Mouse (Mus musculus): Measurements from ENCODE around the gene Tshr.

Tshr gene

GRCm38 (mm10) chr12:91588670-91589541, 204.5 kb downstream of the Tshr start:
- peak; percentile 66 for DNase-seq

DNA sequence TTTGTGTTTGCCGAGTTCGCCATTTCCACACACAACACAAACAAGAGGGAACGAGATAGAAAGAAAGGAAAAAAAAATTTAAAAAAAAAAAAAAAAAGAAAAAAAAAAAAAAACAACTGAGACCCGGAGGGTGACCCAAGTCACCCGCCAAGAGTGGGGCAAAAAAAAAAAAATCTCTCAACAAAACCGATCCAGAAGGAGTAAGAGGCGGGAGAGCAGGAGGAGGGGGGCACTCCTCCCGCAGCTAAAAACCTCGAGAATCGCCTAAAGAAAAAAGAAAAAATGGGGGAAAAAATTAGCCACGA, 205.1 kb downstream of the Tshr start:
- DNase-seq, result no peak

DNA sequence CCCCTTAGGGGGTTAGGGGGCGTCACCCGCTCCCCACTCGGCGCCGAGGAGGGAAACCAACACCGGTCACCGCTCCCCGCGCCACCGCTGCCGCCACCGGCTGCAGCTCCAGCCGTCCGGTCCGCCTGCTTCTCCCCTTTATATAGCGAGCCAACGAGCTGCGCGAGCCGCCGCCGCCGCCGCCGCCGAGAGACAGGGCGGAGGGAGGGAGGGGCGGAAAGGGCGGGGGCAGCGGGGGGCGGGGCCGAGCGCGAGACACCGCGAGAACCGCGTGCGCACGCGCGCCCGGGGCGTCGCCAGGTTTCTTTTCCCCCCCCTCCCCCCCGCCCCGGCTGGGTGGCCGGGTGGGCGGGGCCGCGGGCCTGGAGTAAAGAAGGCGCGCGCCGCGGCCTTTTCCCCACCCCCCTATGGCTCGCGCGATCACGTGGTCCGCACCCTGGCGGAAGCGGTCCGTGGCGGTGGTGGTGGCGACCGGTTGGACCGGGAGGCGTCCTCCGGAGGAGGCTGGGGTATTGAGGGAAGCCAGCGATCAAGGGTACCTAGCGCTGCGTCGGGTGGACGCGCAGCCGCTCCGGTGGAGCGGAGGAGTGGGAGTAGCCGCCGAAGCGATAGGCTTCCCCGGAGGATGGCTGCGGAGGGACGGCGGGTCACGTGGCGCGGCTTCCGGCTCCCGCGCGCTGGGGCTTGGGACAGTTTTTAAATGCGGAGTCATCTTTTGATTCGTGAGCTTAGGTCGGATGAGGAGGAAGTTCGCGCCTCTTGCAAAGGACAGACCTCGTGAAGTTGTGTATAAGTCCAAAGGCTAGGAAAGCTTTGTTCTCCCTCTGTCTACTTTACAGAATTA, 205.7 kb downstream of the Tshr start, which contains the start of gene Gtf2a1:
Gene Gtf2a1, minus strand, starts transcription at position 641 of the 844 bp plus-strand sequence.
- DNase-seq, result peak; percentile 98

- DNase-seq, result peak; percentile 27
Measured at GRCm38 (mm10) chr12:91590716-91591115, 206.4 kb downstream of the Tshr start.

DNA sequence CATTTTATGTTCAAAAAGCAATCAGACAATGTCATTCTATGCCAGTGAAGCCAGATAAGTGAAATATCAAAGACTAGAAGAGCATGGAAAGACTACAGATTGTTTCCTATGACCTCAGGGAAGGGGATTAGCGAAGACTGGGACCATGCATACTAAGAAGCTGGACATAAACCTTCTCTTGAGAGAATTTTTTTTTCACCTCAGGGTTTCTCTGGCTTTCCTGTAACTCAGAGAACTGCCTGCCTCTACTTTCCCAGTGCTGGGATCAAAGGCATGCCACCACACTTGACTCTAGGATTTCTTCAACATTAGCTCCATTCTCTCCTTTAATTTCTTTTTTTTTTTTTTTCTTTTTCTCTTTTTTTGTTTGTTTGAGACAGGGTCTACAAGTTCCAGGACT, 206.8 kb downstream of the Tshr start:
- no peak for DNase-seq

DNA sequence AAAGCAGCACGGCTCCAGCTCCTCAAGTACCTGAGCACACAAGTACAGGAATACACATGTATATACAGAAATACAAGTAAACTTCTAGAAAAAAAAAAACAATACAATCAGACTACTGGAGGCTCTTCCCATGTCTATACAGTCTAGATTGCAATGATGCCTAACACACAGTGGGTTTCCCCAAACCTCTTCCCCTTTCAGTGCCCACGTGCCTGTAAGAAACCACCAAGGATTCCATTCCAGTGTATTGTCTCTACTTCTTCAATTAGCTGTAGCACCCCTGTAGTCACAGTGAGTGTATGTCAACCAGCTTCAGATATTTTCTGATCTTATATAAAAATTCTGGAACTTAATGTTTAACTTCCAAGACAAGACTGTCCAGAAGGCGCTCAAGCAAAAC, 207.8 kb downstream of the Tshr start:
- no peak for DNase-seq
